Mouse (Mus musculus) layer of hippocampus, adult 8-10 months (tissue): ENCODE results near the gene Slc6a1. TPM values are rescaled to one million over a fixed set of nuclear protein-coding genes. Genes with fewer than 3 reads are reported as not detected.
A peak's percentile ranks its signal among the peaks of the same experiment; 100 is the strongest.

Source experiments
- DNase-seq, 2 experiments: peaks; one replicate each; pipeline ENCODE4 v3.0.0; 2022; ENCODE audit warnings: low spot score in 2 of 2
- total RNA-seq, 4 experiments: library from RNA; stranded (reverse); gene quantifications; 2 replicates each; pipeline ENCODE4 v1.2.4; 2022

Slc6a1 gene
- total RNA-seq: 100 to 1,000 TPM; 261 to 298 (median 279) TPM

DNA sequence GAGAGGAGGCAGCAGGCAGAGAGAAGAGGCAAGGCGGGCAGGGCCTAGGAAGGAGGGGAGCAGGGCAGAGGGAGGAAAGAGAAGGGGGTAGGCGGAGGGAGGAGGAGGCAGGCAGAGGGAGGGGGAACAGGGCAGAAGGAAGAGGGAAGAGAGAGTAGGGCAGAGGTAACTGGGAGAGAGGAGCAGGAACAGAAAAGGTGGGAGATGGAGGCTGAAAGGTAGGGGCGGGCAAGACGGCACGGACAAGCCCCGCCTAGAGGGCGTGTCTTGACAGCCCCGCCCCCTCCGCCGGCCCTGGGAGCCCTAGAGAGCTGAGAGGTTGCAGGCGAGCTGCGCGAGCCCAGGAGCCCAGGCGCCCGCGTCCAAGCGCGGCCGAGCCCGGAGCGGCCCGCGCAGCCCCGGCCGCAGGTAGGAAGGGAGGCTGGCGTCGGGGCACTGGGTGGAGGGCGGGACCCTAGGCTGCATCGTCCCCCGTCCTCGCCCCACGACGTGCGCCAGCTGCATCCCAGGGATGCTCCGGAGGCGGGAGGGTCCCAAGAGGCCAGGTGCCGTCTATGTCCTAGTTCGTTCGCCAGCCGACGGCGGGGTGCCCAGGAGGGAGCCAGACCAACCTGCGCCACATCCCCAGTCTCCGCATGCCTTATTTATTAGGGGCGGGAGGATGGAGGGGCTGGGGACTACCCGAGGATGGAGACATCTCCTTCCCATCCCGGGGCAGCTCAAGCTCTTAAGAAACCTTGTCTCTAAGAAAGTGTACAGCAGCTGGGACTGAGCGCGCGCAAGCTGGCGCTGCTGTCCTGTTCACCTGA lies at the start of gene Slc6a1:
Gene Slc6a1, plus strand, starts transcription at position 167 of the 809 bp plus-strand sequence.
- peak; percentile 53 to 67 for DNase-seq

DNA sequence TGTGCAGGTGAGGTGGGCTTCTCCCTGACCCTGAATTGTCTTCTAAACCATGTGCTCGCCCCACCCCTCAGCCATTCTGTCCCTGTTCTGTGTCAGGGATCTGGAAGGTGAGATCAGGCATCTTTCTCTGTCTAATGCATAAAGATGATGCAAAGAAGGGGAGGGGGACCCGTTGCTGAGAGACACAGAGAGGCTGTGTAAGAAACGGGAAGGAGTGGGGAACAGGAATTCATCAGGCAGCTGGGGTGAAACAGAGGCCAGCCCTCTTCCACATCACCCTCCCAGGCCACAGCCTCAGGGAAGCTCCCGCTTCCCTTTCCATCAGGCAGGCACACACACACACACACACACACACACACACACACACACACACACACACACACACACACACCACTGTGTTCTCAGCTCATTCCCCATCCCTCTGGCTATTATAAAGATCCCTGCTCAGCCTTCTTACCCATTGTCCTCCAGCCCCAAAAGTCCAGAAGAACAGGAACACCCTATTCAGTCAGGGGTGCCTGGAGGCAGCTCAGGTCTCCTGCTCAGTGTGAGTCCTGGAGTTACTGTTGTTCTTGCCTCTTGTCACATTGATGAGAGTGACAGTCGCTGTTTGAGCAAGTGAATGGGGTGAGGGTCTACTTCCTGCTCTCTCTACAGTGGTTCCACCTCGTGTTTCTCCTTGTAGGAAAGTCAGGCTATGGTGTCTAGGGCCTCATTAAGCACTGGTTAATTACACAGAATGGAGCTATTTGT lies 43.4 kb upstream of the Slc6a1 start:
- no peak for DNase-seq

DNA sequence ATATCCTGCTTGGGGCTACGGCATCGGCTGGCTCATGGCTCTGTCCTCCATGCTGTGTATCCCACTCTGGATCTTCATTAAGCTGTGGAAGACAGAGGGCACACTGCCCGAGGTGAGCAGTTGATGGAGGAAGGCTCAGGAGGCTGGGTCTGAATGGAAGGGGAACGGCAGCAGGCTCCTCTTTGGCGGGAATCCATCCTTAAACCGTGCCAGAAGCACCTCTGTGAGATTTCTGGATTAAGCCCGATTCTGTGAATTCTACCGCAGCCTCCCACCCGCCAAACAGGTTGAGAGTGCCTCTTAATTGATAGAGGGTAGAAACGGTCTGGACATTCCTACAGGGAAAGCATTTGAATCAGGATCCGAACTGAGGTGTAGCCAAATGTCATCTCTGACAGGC lies 36.8 kb upstream of the Slc6a1 start:
- no peak for DNase-seq

DNA sequence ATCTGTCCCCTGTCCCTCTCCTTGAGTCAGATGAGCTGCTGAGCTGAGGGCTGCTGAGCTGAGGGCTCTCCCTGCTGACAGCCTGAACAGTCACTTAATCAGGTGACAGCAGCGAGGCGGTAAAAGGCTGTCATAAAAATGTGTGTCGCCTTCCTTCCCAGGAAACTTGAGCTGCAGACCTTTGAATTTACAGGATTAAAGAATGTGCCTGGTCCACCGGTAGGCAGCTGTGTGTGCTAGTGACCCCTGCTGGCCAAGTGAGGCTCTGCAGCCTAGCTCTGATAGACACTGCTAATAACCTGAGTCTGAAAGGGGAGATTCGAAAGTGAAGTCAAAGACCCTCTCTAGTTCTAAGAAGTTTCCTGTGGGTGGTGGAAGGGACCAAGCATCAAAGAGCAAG lies 32.1 kb upstream of the Slc6a1 start:
- peak; percentile 56 to 87 for DNase-seq

DNA sequence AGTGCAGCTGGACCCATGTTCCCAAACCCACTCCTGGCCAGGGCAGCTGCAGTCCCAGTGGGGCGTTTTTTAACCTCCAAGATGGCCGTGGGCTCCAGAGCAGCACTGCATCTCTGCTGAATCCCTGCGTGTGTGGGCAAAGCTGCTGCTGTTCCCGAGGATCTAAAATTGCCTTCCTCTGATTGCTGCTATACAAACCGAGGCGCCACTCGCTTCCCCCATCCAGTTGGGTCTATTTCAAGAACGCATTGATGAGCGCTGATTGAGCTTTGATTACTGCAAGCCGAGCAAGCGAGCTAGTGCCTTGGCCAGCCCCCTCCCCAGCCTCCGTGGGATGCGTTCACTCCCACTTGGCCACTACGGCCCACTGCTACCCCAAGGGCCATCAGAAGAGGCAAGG lies 27.5 kb upstream of the Slc6a1 start:
- DNase-seq: peak; percentile 26 to 45

DNA sequence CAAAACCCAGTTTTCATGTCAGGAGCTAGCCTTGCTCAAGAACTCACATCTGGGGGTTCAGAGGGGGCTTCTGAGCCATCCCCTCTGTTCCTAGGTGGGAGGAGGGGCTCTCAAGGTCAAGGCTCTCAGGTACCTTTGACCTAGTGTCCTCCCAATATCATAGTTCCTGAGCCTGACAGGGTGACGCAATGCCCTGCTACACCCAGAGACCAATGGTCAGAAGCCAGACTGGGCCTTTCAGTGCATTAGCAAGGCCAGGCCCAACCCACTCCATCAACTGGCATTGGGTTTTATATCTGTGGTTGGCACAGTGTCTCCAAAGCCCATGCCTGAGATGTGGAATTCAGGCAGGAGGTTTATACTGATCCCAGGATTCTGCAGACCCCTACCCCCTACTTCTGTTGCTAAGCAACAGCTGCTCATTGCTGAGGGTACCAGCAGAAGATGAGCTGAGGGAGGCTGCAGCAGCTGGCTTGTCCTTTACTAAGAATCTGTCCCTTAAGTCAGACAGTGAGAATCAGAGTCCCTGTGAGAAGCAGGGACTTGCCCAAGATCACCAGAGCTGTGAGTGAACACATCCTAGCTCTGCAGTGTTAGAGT lies 24.6 kb upstream of the Slc6a1 start:
- DNase-seq: no peak

DNA sequence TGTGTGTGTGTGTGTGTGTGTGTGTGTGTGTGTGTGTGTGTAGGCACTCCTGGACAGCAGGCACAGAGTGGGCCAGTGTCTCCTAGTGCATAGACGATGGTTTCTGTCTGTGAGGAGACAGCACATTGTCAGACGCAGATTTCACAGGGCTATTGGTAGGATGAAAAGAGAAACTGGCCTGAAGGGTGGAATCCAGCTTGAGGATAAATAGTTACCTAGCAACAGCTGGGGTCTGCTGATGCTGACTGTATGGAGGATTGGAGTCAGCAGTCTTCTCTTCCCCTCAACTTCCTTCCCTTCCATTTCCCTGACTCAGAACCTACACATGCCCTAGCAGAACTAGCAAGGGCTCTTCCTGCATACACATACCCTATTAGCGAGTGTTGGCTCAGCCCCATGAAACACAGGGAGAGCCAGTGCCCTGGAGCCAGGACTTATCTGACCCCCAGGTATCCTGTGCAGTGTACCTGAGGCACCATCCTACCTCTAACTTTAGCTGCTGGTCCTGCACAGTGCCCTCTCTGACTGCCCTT lies 23.7 kb upstream of the Slc6a1 start:
- no peak for DNase-seq

DNA sequence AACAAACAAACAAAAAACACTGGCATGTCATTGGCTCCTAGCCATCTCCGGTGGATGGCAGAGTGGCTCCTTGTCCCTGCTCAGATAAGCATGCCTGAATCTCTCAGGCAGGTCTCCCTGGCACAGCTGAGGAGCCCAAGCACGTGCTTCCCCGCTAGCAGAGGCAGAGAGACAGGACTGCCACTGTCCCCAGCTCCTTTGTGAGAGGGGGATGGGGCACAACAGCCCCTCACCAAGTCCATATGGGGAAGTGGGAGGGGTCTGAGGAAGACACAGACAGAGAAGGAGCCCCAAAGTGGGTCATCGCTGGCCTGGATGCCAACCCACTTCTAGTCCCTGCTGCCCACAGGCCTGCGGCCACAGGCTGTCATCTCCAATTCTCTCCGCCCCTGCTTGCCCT lies 20.8 kb upstream of the Slc6a1 start:
- DNase-seq: no peak

DNA sequence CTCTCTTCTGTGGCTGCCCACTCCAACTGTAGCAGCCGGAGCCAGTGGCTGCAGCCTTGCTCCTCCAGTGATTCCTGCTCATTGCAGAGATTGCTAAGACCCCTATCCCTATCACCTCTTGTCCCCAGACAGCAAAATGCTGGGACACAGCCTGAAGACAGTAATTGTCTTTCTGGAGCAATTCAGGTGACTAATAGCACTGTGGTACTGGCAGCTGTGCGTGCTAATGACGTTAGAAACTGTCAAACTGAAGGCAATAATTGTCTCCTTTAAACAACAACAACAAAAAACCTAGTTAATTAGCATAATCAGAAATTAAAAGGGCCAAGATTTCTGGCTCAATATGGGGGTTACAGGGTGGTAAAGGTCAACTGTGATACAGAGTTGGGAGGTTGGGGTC lies 18.4 kb upstream of the Slc6a1 start:
- DNase-seq: no peak

DNA sequence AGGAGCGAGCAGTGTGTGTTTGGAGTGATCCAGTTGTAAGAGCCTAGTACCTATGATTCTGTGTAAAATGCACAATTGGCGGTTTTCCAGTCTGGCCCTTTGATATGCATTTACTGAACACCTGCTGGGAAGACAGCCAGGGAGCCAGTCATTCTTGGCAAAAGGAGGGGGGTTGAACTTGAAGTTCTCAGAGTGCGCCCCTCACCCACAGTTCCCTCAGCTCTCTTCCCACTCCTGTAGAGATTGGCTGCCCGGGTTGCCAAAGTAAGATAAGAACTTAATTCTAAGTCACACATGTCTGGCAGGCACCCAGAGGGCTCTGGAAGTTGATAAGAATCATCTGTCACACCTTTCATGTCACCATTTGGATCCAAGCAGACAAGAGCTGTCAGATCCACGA lies 18.0 kb upstream of the Slc6a1 start:
- no peak for DNase-seq

DNA sequence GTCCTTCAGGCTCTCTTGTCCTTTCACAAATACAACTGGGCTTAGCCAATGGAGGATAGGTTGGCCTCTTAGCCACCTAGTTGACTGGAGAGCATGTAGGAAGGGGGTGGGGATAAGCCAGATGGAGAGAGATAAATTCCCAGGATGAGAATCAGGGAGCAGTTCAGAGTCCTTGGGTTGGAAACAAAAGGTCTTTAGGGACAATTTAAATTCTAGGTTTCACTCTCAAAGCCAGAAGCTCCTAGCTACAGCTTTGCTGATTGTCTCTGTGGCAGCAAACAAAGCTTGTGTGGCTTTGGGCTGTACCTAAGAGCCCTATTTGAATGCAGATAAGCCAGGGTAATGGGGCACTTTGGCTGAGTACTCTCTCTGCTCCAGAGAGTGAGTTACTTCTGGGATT lies 16.2 kb upstream of the Slc6a1 start:
- no peak for DNase-seq

DNA sequence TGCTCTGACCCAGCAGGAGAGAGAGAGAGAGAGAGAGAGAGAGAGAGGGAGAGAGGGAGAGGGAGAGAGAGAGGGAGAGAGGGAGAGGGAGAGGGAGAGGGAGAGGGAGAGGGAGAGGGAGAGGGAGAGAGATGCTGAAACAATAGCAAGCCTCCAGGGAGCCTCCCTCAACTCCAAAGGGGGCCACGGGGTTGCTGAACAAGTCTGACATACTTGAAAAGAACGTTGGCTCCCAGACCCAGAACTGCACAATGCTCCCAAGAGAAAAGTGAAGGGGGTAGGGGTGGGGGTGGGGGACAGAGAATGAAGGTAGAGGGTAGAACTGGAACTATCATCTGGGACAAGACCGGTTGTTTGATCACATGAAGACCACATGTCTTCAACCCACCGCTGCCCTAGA lies 14.5 kb upstream of the Slc6a1 start:
- DNase-seq: no peak

DNA sequence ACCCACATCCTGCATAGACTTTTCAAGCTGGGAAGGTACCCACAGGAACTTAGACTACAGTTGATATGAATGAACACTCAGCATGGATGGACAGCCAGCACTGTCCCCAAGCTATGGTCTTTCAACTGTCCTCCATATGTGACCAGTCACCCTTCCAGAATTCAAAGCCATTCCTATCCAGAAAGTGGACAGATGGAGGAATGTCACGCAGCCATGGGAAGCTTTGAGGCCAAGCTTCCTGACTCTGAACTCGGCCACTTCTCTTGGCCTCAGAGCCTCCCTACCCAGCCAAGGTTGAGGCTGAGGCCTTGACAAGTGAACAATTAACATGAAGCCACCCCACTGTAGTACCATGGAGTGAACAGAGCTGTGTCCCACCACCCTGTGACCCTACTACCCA lies 12.8 kb upstream of the Slc6a1 start:
- DNase-seq: no peak

DNA sequence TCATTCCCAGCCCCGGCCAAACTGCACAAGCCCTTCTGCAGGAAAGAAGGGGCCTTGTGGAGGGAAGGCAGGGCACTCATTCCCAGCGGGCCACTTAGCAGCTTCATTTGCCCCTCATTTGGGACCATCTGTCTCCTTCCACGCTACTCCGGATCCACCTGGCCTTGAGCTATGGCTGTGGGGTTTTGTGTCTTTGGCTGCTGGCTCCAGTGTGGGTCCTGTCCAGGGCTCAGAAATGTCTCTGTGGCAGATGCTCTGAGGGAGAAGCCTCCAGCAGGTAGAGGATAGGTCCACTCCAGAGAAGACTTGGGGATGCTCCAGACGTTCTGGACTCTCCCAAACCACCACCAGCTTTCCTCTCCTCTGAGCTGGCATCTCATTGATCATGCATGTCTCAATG lies 11.6 kb upstream of the Slc6a1 start:
- no peak for DNase-seq

DNA sequence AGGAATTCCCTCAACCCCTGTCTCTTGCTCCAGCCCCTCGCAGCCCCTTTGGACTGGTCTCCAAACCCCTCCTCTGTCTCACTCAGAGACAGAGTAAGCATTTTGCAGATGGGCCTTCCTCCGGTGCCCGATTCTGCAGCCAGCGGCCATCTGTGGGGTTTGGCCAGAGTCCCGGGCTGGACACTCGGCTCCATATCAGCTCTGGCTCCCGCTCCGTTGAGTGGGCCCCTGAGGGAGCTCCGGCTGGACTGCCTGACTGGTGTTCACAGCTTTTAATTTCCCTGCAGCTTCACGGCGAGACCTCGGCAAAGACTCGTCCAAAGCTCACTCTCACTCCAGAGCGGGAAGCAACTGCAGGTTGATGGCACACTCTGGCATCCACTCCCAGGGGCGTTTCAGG lies 10.2 kb upstream of the Slc6a1 start:
- DNase-seq: peak in 1 of 2 experiments; percentile 51

DNA sequence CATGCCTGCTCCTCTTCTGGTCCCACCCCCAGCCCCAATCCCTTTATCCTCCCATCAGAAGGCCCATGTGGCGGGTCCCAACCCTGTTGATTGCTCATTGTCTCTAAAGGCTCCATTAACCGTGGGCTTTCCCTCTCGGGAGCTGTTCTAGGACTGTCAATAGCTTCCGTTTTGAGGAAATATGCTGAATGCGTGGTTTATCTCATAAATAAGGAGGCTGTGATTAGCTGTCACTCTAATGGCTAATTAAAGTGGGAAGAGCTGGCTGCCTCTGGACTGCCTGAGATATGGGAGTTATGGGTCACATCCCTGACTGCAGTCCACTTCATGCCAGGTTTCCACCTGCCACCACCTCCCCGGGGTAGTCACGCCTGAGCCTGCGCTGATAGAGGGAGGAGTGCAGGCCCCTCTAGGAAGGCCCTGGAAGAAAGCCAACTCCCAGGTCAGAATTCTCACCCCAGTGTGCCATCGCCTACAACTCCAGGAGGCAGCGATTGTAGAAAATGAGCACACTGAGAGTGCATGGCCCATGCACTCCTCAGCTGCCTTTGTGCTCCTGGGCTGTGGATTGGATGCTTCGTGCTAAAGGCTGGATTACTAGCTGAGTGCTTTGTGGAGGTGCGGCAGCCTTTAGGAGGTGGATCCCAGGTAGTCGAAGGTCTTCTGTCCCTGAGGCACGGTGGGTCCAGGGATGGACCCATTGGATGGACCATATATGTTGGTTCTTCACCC lies 8.3 kb upstream of the Slc6a1 start:
- DNase-seq: no peak

DNA sequence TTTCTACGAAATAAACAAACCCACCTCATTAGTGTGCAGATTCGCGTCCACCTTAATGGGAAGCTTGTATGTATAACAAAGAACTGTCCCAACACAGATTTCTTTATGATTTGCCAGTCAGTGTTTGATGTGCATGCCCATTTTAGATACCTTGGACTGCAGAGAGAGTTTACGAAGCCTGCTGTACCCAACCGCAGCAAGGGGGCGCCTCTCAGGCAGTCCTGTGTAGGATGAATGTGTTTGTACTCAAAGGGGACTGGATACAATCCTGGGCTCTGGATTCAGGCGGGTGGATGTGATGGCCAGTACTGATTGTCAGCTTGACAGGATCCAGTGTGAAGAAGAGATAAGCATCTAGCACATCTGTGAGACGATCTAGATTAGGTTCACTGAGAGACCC lies 6.6 kb upstream of the Slc6a1 start:
- DNase-seq: no peak

DNA sequence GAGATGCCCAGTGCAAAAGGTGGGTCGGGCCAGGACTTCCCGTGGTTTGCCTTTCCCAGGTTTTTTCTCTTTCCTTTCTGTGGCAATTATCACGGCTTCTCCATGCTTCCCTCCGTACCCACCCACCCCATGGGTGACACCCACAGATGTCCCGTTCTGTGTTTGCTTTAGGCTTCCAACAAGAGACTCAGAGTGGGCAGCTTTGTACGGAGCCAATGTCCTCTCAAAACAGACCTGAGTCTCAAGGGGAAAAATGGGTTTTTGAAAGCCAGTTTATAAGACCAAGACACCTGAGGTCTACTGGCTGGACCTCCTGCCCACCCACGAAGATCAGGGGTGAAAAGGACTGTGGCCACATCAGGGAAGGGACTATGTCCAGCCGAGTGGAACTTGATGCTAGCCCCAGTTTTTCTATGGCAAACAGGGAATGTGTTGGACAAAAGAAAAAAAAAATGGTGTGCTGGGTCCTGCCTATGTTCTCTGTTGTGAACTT lies 889 bp downstream of the Slc6a1 start:
- DNase-seq: no peak

DNA sequence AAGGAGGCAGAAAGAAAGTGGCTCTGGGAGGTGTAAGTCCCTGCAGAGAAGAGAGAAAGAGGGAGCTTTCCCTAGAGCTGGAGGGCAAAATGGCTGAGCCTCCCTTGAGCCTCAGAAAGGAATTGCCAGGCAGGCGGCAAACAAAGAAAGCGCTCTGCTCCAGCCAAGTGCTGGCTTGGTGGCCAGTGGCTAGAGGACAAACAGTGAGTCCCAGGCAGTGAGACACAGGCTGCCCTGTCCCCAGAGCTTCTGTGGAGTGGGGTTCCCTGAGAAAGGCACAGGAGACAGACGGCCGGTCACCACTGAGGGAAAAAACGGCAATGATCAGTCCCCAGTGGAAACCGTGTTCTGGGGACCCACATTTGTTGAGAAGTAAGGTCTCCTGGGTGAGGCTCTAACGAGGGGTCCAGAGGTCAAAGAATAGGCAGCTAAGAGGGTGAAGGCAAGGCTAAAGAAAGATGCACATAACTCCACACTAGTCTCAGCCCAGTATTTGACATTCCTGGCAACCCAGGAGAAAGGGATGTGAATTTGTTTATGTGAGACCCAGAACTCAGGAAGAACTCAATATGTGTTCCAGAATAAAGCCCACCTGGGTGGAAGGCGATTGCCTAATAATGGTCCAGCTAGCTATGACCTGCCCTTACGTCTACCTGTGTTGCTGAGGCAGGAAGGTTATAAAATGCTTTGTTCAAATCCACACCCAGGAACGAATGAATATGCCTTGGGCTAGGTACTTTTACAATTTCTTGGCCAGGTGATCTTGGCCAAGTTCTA lies 1.7 kb downstream of the Slc6a1 start:
- peak; percentile 67 to 68 for DNase-seq

DNA sequence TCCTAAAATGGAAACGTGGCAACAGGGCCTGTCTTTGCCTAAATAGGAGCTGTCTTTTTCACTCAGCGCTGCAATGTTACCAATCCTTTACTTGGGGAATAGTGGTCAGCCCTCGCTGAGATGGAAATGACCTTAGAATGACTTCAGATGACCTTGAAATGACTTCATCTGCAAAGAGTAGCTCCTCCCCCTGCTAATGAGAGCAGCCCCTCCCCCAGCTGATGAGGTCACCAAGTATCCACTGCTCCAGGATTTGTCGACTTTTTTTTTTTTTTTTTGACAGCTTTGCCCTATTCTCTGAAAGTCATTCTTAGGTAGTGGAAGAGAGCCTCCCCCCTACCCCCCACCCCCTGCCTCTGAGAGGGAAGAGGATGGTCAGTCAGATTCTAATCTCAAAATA lies 3.0 kb downstream of the Slc6a1 start:
- DNase-seq: no peak

DNA sequence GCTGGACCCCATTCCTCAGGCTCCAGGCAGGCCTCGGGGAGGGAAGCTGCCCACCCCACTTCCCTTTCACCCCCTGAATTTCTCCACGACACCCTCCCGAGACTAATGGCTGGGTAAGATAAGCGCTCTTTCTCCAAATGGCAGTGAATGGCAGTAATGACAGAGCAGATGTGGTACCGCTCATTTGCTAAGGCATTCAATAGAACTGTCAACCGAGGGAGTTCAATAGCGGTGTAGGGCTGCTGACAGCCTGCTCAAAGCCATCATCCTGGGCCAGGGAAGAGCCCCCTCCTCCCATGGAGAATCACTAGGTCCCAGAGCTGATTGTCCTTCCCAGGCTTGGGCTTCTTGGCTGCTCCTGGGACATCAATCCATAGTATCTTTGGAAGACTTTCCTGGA lies 6.7 kb downstream of the Slc6a1 start:
- DNase-seq: no peak
